Mouse (Mus musculus) heart, adult 18-20 months (tissue): ENCODE data around the gene Slc28a1. TPM values are rescaled to one million over a fixed set of nuclear protein-coding genes. Genes with fewer than 3 reads are reported as not detected.
A peak's percentile ranks its signal among the peaks of the same experiment; 100 is the strongest.
"Not testable (repeated sequence)": the region's sequence is repeated elsewhere in the genome, so short reads cannot be mapped to it uniquely, and the experiment has no call there.

Experiments
- DNase-seq, 2 experiments: peaks; one replicate each; pipeline ENCODE4 v3.0.0; 2021 to 2022; ENCODE audit warnings: mixed read lengths in 1 of 2
- total RNA-seq, 2 experiments: library from RNA; stranded (reverse); gene quantifications; 2 replicates each; pipeline ENCODE4 v1.2.3; 2021

Gene Slc28a1
- total RNA-seq, 2 experiments from 2014 or later, result 0.12 to 0.21 TPM

DNA sequence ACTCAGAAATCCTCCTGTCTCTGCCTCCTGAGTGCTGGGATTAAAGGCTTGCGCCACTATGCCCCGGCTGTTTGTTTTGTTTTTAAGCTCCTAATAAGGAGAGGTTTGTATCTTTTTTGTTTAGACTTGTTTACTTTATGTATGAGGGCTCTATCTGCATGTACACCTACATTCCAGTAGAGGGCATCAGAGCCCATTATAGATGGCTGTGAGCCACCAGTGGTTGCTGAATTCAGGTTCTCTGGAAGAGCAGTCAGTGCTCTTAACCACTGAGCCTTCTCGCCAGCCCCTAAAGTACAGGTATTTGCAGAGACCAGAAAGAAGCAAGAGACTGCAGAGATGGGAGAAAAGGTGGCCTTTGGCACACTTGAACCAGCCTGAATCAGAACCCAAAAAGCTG, 52.5 kb downstream of the Slc28a1 start:
- peak; percentile 51 to 59 for DNase-seq

DNA sequence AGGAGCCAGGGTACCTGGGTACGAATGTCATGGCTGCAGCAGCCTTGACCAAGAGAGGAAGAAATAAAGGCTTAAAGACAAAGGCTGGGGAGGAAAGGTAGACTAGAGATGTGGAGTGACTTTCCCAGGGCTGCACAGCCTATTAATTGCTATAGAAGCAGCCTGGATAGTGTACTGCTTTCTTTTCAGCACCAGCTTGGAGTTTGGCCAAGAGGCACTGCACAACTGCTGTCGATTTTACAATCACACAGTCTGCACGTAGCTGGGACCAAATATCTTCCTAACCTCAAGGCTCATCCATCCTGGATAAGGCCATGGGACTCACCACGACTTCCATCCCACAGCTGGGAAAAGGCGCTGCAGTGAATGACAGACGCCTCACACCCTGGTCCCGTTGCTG, 54.8 kb downstream of the Slc28a1 start:
- DNase-seq, result no peak

DNA sequence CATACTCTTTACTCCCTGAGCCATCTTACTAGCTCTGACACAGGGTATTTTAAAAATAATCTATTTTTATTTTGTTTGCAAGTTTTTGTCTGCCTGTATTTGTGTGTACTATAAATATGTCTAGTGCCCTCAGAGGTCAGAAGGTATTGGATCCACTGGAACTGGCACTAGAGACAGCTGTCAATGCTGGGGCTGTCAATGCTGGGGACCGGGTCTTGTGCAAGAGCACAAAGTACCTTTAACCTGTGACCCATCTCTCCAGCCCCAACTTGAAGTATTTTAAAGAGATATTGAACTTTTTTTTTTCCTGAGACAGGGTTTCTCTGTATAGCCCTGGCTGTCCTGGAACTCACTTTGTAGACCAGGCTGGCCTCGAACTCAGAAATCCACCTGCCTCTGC, 59.3 kb downstream of the Slc28a1 start:
- no peak for DNase-seq

DNA sequence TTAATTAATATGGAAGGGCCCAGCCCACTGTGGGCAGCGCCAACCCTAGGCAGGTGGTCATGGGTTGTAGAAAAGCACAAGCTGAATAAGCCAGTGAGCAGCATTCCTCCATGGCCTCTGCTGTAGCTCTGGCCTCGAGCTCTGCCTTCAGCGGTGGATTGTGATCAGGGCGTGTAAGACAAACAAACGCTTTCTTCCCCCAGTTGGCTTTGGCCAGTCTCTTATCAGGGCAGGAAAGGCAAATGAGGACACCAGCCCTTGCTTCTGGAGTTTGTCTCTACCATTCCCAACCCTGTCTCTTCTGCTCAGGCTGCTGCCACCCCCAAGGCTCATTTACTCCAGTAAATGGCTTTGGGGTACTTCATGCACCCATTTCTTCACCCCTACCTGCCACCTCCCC, 60.1 kb downstream of the Slc28a1 start:
- DNase-seq, result no peak

DNA sequence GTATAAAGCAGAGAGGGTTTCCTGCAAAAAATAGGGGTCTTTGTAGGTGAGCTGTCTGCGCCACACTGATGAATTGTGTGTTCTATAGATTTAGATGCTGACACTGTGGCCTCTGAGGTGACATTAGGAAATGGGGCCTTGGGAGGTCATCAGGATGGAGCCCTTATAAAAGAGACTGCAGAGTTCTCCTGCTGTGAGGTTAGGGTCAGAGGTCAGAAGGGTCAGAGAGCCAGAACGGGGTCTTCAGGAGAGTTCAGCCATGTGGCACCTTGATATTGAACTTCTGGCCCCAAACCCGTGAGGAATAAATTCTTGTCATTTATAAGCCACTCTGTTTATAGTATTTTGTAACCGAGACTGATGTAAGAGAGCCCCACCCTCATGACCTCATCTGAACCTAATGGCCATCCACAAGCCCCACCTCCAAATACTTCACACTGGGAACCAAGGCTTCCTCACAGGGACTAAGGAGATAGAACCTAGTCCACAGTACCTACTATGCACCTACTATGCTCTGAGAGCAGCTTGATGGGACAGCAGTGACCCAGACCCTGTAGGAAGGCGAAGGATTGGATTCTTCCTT, 61.7 kb downstream of the Slc28a1 start:
- no peak for DNase-seq

DNA sequence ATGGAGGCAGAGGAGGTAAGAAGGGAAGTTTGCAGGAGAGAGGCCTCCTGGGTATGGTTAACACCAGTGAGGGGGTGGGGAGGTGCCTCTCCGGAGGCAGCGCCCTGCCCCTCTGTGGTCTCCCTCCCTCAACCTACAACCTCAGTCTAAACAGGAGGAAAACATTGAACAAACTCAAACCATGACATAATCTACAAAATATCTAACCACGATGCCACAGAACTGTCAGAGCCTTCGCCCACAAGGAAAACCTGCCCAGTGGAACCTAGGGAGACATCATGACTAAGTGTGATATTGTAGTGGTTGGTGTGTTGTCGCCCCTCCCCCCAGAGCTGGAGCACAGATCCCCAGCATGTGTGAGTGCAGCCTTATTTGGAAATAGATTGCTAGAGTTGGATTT, 64.9 kb downstream of the Slc28a1 start:
- DNase-seq, result no peak

DNA sequence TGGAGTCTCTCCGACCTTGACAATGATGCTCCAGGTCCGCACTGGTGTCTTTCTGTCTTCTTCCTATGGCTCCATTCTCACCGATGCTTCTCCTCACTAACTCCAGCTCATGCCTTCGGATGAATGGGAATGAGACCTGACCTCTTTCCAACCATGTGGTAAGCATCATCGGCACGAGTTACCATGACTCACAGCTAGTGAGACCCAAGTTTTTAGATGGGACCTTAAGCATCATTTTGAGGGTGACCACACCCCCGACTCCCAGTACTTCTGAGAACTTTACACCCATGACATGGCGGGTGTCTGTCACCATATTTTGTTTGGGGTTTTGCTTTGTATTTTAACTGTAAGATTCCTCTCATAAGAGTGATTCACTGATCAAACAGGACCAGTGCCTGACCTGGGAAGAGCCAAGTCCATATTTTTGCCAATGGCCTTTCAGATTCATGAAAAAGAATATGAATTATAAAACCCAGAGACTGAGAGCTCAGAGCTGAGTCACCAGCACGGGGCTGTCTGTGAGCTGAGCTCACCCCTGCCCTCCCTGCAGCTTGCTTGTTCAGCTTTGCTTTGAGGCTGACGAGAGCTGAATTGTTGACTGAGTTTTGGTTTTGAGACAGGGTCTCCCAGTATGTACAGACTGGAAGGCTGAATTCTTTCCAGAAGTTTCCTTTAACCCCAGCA, 68.0 kb downstream of the Slc28a1 start:
- peak; percentile 19 to 57 for DNase-seq

DNA sequence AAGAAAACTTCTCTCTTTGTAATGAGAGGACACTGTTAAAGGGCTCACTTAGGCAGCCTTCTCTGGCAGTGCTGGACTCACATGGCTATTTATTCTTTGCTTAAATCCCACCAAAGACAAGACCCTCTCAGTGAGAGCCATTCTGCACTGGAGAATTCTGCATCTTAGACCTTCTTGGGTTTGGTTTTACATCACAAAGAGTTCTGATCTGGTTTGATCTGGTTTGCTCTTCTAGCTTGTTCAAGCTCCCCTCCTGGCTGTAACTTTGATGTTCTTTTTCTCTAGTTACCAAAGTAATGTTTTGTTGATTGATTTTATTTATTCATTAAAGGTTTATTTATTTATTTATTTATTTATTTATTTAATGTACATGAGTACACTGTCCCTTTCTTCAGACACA, 68.6 kb downstream of the Slc28a1 start:
- no peak for DNase-seq

DNA sequence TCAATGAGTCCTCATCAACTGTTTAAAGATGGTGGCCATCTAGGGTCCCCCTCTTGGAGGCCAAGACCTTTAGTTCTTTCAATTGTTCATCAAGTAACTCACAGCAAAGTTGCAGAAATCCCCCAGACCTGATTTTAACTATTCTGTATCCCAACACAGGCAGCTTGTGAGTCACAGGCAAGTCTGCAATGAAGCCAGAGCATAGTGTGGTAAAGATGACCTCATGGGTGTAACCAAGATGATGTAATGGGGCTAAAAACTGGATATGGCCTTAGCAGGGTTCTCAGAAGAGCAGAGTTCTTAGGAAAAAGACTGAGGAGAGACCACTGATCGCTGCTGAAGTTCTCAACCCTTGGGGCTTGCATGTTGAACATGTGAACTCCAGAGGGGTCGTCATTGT, 69.5 kb downstream of the Slc28a1 start:
- DNase-seq, result no peak

DNA sequence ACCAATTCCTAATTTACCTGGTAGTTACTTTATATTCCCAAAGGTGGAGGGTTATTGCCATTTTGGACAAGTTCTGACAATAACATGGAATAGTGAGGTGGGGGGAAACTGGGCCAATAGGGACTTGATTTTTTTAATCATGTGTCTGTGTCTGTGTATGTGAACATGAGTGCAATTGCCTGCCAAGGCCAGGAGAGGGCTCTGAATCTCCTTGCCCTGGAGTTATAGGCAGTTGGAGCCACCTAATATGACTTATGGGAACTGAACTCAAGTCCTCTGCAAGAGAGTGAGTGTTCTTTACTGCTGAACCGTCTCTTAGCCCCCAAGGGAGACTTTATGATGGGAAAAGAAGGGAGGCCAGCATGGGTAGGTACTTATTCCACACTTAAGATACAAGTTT, 70.1 kb downstream of the Slc28a1 start:
- DNase-seq, result no peak

DNA sequence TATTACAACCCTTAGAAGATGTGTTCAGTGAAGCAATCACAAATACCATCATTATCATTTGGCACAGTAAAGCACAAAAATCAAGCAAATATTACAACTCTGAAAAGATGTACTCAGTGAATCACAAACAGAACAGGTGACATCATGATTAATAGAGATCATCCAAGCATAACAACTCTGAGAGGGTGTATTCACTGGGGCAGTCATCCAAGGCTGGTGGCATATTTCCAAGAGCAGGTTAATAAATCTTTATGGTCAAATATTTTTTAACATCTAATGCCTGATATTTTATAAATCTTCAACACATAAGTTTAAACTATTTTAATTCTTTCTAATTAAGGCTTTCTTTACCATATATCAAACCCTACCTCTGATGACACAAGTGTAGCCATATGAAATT, 71.4 kb downstream of the Slc28a1 start:
- not testable (repeated sequence) for DNase-seq

DNA sequence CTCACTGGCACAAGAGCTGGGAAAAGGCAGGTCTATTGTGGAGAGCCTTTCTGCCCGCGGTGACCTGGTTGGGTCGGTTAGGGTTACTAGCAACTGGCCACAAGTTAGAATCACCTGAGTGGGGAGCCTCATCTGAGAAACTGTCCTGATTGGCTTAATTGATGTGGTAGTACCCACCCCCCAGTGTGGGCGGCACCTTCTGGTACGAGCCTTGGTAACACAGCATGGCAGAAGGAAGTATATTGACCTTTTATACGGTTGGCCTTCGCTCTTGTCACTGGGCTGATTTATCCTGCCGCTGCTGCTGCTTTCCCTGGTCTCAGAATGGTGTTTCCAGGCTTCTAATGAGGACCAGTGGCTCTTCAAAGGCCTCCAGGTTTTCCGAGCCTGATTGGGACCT, 74.6 kb downstream of the Slc28a1 start:
- DNase-seq, result no peak

DNA sequence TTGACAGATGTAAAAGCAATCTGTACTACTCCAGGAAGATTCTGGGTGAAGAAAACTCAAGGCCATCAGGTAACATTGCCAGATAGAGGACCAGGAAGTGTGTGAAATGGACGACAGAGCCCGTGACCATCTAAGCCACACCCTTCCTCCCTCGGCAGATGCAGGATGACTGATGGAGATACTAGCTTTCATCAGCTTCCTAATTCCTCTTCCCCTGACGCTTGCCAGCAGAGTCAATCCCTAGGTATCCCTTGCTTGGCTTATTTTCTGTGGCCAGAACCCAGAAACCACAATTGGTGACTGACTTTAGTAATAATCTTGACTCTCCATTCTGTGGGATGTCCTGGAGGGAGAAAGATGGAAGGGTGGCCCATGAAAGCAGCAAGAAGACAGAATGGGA, 80.9 kb downstream of the Slc28a1 start:
- DNase-seq, result no peak

DNA sequence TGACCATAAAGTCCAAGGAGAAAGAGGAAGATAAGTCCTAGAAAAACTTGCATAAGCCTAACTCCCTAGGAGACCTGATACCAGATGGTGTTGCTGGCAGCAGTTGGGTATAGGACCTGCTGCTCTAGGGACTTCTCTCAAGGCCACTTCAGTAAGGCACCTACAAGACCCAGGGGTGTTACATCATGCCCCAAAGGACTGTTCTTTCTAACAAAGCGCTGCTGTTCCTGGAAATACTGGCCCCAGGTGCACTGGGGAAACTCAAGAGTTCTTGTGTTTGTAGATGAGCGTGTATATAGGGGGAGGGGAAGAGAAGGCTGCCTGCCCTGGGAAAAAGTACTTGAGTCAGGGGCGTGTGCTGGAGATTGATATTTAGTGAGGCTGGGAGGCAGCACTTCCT, 82.2 kb downstream of the Slc28a1 start:
- no peak for DNase-seq

DNA sequence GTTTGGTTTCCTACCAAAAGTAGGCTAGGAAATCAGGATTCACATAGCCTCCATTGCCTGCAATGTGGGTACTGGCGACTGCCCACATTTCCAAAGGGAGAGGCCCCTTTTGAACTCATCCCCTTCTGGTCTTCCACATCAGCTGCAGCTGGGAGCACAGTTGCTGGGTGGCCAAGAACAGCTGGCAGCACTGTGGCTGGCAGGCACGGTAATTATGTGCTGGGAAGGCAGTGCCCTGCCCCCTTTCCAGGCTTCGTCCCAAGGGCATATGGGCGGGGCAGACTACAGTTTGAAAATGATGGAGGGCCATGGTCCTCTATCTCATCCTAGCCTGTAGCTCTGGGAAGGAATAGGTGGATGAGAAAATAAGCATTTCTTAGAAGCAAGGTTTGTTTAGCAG, 83.9 kb downstream of the Slc28a1 start:
- peak in 1 of 2 experiments; percentile 29 for DNase-seq

DNA sequence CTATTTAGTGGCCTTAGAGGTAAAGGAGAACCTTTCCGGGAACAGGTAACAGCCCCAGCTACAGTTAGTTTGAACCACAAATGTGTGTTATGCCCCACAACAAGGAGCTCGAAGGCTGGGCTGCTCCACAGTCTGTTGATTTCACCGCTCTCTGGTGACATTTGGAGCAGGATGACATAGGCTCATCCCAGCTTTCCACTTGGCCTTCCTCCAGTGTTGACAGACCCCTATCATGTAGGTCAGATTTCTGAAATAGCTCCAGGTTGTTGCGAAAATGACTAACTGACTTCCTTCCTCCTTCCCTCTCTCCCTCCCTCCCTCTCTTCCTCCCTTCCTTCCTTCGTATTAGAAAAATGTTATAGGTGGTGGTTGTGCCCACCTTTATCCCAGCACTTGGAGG, 84.5 kb downstream of the Slc28a1 start:
- DNase-seq, result peak in 1 of 2 experiments; percentile 42

DNA sequence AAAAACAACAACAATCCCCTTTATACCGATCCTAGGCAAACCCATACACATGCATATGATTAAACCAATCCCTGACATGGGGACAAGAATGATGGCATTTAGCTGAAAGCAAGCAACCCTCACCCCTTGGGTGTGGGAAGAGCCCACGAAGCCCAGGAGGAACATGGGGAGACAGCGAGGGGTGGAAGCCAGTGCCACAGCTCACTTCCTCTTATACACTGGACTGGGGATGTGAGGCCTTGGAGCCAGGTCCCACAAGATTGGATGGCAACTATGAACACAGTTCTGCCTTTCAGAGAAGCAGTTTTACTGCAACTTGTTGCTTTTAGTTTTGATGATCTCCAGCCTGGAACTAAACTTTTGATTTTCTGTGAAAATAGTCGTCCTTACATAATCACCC, 85.2 kb downstream of the Slc28a1 start:
- DNase-seq, result no peak

DNA sequence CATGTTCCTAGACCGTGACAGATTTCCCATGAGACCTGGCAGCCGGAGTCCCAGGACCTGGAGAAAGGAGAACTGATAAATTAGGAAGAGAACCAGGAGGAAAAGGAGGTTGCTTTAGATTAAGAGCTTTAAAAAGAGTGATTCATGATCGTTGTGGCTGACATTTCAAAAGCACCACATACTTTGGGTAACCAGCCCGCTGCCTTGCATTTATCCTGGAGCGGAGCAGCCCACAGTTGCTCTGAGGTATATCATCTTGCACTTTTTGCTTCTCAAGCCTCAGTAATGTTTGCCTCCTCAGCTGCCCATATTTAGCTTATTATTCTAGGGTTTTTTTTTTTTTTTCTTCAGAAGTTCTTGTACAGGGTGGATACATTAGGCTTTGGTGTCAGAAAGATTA, 87.8 kb downstream of the Slc28a1 start:
- no peak for DNase-seq

DNA sequence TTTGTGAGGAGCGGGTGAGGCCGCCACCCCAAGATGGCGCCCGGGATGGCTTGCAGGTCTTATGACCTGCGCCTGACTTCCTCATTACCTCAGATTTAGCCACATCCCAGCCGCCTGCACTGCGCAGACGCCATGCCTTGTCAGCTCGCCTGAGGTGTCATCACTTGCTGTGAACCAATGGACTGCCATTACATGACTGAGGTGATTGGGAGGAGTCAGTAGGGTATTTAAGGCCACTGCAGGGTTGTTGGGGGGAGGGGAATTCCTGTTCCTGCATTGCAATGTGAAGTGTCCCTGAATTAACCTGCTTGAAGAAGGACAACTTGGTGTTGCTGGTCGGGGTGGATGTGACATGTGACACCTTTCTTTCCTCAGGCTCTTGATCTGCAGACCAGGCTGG, 89.0 kb downstream of the Slc28a1 start:
- DNase-seq, result not testable (repeated sequence)

DNA sequence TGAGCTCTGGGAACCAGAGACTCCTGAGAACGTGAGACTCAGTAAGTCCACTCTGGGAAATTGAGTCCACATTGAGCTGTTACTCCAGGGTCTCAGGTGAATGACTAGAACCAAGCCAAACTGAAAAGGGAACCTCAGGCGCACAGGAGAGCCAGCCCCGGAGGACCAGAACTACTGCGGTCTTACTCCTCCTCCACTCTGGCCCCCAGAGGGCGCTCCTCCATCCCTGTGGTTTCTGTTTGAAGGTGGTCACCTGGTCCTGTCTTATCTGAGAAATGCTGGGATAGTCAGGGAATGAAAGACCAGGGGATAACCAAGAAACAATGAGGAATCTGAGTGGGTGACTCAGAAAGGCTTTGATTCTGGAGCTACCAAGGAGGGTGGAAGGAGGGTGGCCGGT, 94.3 kb downstream of the Slc28a1 start:
- peak; percentile 67 to 86 for DNase-seq

DNA sequence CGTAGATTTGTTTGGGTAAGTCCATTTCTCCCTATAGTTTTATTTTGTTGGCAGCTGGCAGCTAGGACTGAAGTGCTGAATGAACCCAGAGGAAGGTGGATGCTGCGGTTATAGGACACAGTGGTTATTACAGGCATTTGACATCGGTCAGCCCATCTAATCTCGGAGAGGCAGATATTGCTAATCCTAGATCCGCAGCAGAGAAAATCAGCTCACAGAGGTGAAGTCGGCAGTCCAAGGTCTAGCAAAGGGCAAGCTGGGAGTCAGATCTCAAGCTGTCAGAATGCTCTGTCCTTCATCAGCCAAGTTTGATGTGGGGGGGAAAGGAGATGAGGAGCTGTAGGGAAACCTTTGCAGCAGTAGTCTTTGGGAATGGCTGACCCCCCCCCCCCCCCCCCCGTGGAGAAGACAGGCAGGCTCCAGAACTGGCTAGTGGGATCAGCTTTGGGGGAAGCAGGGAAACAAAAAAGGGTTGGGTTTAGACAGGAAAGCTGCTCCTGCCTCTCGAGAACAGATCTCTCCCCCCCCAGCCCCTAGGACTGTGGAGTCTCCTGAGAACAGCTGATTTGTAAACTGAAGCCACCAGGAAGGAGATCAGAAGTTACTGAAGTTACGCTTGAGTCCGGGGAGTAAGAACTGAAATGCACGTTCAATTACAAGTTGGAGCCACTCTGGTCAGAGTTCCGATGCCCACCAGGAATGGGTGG, 95.5 kb downstream of the Slc28a1 start:
- no peak for DNase-seq

DNA sequence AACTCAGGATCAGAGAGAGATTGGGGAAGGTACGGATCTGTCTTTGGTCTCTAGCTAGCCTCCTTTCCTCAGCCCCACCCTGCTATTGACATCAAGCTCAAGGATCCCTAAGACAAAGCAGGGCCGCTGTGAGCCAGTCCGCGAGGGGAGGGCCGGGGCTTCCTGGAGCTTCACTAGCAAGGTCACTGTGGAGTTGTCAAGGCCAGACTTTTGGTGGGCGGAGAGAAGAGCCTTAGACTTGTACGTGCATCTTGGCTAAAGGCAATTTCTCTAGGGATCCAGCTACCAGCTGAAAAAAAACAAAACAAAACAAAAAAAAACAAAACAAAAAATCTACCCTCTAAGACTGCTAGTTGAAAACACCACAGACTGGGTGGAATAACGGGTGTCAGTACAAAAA, 97.2 kb downstream of the Slc28a1 start:
- peak; percentile 41 to 60 for DNase-seq

DNA sequence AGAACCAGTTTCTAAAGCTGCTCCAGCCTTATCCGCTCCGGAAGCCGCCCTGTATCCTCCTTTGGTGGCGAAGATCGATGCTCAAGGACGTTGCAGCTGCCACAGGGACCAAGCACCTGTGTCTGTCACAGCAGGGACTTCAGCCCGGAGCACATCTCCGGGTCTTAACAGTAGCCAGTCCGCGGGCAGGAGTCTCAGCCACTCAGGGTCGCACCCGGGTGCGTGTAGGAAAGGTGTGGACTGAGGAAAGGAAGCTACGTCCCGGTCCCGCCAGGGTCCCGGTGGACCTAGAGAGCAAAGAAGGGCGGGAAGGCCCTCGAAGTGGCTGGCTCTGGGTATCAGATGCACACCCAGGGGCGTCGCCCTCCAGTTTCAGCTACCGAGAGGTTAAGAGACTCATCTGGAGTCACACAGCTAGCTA, 97.7 kb downstream of the Slc28a1 start:
- peak; percentile 80 to 88 for DNase-seq
